8 mouse cellular contexts compared by ENCODE assay signal in genomic region chr2:165885951-165886320, GRCm38 (mm10). TPM values are rescaled to one million over a fixed set of nuclear protein-coding genes. Genes with fewer than 3 reads are reported as not detected.
DNase-seq lines count a peak whose midpoint lies in the region; ATAC-seq and TF ChIP-seq lines count a peak whose summit lies in the region.

No protein-coding gene starts in this region.

- no peak overlapping the region for H3K4me3 ChIP-seq in heart, embryonic 13.5 days
- no peak overlapping the region for H3K4me3 ChIP-seq in cortical plate, adult 2 months (ENCODE audit: insufficient read depth, low read length)
- no peak overlapping the region for H3K4me3 ChIP-seq in kidney, adult 2 months (ENCODE audit: insufficient read depth, low read depth, low read length)
- H3K4me3 ChIP-seq in midbrain, embryonic 13.5 days (replicated peaks) = no peak overlapping the region

- no peak for TF ChIP-seq POLR2A in cortical plate, adult 2 months (IDR thresholded peaks at IDR 0.05; ENCODE audit: extremely low read depth, insufficient read depth, low read length)
- TF ChIP-seq POLR2A in kidney, adult 2 months (IDR thresholded peaks at IDR 0.05; ENCODE audit: low read depth, low read length) = no peak

- H3K9ac ChIP-seq in heart, embryonic 13.5 days = peak overlapping the region; percentile 82
- peak overlapping the region; percentile 75 for H3K9ac ChIP-seq in midbrain, embryonic 13.5 days (replicated peaks)

- H3K4me2 ChIP-seq in heart, embryonic 13.5 days = peak overlapping the region; percentile 76
- 0 out of 2 replicates have a peak overlapping the region, but pooled peaks have one; percentile 83 for H3K4me2 ChIP-seq in midbrain, embryonic 13.5 days (replicated peaks)

- peaks cover 98% of the 10 kb centered on the region for H3K4me1 ChIP-seq in heart, embryonic 13.5 days
- H3K4me1 ChIP-seq in cortical plate, adult 2 months (ENCODE audit: control insufficient read depth, insufficient read depth, low read length) = peaks cover 32% of the 10 kb centered on the region
- peaks cover 69% of the 10 kb centered on the region for H3K4me1 ChIP-seq in kidney, adult 2 months (ENCODE audit: control insufficient read depth, insufficient read depth, low read length)
- peaks cover 89% of the 10 kb centered on the region for H3K4me1 ChIP-seq in midbrain, embryonic 13.5 days (replicated peaks)

- H3K27ac ChIP-seq in heart, embryonic 13.5 days (replicated peaks) = peak overlapping the region; percentile 100
- H3K27ac ChIP-seq in cortical plate, adult 2 months (ENCODE audit: insufficient read depth, low read length) = peak overlapping the region; percentile 99
- H3K27ac ChIP-seq in kidney, adult 2 months (ENCODE audit: insufficient read depth, low read depth, low read length) = peak overlapping the region; percentile 99
- H3K27ac ChIP-seq in midbrain, embryonic 13.5 days = peak overlapping the region; percentile 100

- DNase-seq in heart, postnatal 10 days = no peak
- peak; percentile 87 for DNase-seq in kidney, adult 2 months
- DNase-seq in thymus, postnatal 0 days (ENCODE audit: low spot score) = no peak
- DNase-seq in urinary bladder, adult 2 months (ENCODE audit: low spot score) = no peak
- no peak for DNase-seq in adrenal gland, postnatal 10 days

- WGBS in heart, embryonic 13.5 days = 35% methylated on average over 4 of the region's 4 CpGs
- WGBS in kidney, adult 2 months = 14% methylated on average over 4 of the region's 4 CpGs
- 26% methylated on average over 4 of the region's 4 CpGs for WGBS in midbrain, embryonic 13.5 days

- no peaks in the 10 kb centered on the region for H3K27me3 ChIP-seq in heart, embryonic 13.5 days (replicated peaks)
- H3K27me3 ChIP-seq in kidney, adult 2 months (replicated peaks; ENCODE audit: control insufficient read depth, insufficient read depth, low read length) = no peaks in the 10 kb centered on the region
- no peaks in the 10 kb centered on the region for H3K27me3 ChIP-seq in midbrain, embryonic 13.5 days

- no peaks in the 10 kb centered on the region for H3K36me3 ChIP-seq in heart, embryonic 13.5 days
- no peaks in the 10 kb centered on the region for H3K36me3 ChIP-seq in kidney, adult 2 months (ENCODE audit: control insufficient read depth, insufficient read depth, low read length)
- no peaks in the 10 kb centered on the region for H3K36me3 ChIP-seq in midbrain, embryonic 13.5 days

- intact Hi-C loops in heart, postnatal 10 days (cut with DNase I) = no loop called here

- ATAC-seq in heart, embryonic 13.5 days (ENCODE audit: extremely low read depth, insufficient number of reproducible peaks, low FRiP score, low TSS enrichment) = no peak
- ATAC-seq in midbrain, embryonic 13.5 days = no peak

- H3K9me3 ChIP-seq in heart, embryonic 13.5 days = no peaks in the 10 kb centered on the region
- H3K9me3 ChIP-seq in midbrain, embryonic 13.5 days = no peaks in the 10 kb centered on the region

- TF ChIP-seq CTCF in cortical plate, adult 2 months (IDR thresholded peaks at IDR 0.05; ENCODE audit: extremely low read depth, insufficient read depth, low read length) = no peak
- no peak for TF ChIP-seq CTCF in kidney, adult 2 months (conservative IDR thresholded peaks at IDR 0.05; ENCODE audit: insufficient read depth, insufficient read length, low read depth, low read length)

RNA-seq across cellular contexts. Expression of gene Zmynd8, which starts 12.9 kb away (rescaled TPM):
- polyA plus RNA-seq in heart, embryonic 13.5 days (2015; fragmentation: Nextera tagmentation; extraction: Ambion mirVana) = 41.5 and 42.4 TPM in 2 replicates
- total RNA-seq in heart, postnatal 10 days (2021) = 10 to 100 TPM; 48.7 to 55.5 TPM
- polyA plus RNA-seq in cortical plate, adult 2 months (2012; rRNA removed) = 90.5 and 106 TPM in 2 replicates
- 27.7 and 29.0 TPM in 2 replicates for polyA plus RNA-seq in kidney, adult 2 months (2012; rRNA removed)
- 85.4 and 86.8 TPM in 2 replicates for polyA plus RNA-seq in midbrain, embryonic 13.5 days (2015; fragmentation: Nextera tagmentation; extraction: Ambion mirVana)
- polyA plus RNA-seq in thymus, postnatal 0 days (2015; fragmentation: Nextera tagmentation; extraction: Ambion mirVana) = 38.8 and 46.7 TPM in 2 replicates
- polyA plus RNA-seq in urinary bladder, adult 2 months (2012; rRNA removed) = 35.3 and 46.7 TPM in 2 replicates
- 10 to 100 TPM; 39.8 to 57.2 TPM for total RNA-seq in adrenal gland, postnatal 10 days (2021)
